Mouse (Mus musculus) heart, embryonic 16.5 days (tissue): ENCODE results near the gene Ank3. TPM values are rescaled to one million over a fixed set of nuclear protein-coding genes. Genes with fewer than 3 reads are reported as not detected.

Source experiments
- ATAC-seq: fragments of 200-750 bp; cut with Nextera tagmentation; replicated peaks from 2 replicates; pipeline ENCODE4 v1.8.0; 2017; ENCODE audit warnings: moderate number of reproducible peaks; ENCODE audit not compliant: insufficient read depth, low FRiP score; ENCODE audit errors: extremely low read depth
- H3K27ac ChIP-seq: fragments of 300-500 bp; sonication (generic); 2 replicates; pipeline ENCODE4 v1.5.1; 2014; ENCODE audit warnings: mild to moderate bottlenecking, low read length, control low read depth, moderate library complexity
- H3K27me3 ChIP-seq: fragments of 300-500 bp; sonication (generic); 2 replicates; pipeline ENCODE4 v1.6.1; 2014; ENCODE audit warnings: low read length, mixed read lengths; ENCODE audit not compliant: control insufficient read depth, insufficient read depth
- H3K36me3 ChIP-seq: fragments of 300-500 bp; sonication (generic); 2 replicates; pipeline ENCODE4 v1.6.1; 2014; ENCODE audit not compliant: control insufficient read depth, insufficient read depth
- H3K4me1 ChIP-seq: fragments of 300-500 bp; sonication (generic); 2 replicates; pipeline ENCODE4 v1.6.1; 2014; ENCODE audit warnings: low read length, mixed read lengths; ENCODE audit not compliant: control insufficient read depth, insufficient read depth
- H3K4me2 ChIP-seq: fragments of 300-500 bp; sonication (generic); 2 replicates; pipeline ENCODE4 v1.6.1; 2014; ENCODE audit warnings: low read depth, mild to moderate bottlenecking, control low read depth, low read length
- H3K4me3 ChIP-seq: fragments of 300-500 bp; sonication (generic); 2 replicates; pipeline ENCODE4 v1.5.1; 2014; ENCODE audit warnings: mild to moderate bottlenecking, control low read depth, low read length
- H3K9ac ChIP-seq: fragments of 300-500 bp; sonication (generic); 2 replicates; pipeline ENCODE4 v1.6.1; 2014; ENCODE audit warnings: low read length, control low read depth
- H3K9me3 ChIP-seq: fragments of 300-500 bp; sonication (generic); replicated peaks from 2 replicates; pipeline ENCODE4 v1.6.1; 2016; ENCODE audit warnings: low read length; ENCODE audit not compliant: control insufficient read depth
- WGBS: fragments of 180-500 bp; shearing (Covaris S2); extraction: QIAGEN DNeasy Blood & Tissue Kit; methylation state at CpG from one replicate; pipeline ENCODE4 v1.1.7; 2014; 5-methylcytosine and 5-hydroxymethylcytosine counted together
- polyA plus RNA-seq: library from polyadenylated mRNA; unstranded; fragments of >200 nt; fragmentation: Nextera tagmentation; extraction: Ambion mirVana; gene quantifications from 2 replicates; pipeline ENCODE4 v1.2.1, GENCODE M21; 2015

The Ank3 gene
- polyA plus RNA-seq, 1 experiment from 2014 or later = 33.2 TPM

DNA sequence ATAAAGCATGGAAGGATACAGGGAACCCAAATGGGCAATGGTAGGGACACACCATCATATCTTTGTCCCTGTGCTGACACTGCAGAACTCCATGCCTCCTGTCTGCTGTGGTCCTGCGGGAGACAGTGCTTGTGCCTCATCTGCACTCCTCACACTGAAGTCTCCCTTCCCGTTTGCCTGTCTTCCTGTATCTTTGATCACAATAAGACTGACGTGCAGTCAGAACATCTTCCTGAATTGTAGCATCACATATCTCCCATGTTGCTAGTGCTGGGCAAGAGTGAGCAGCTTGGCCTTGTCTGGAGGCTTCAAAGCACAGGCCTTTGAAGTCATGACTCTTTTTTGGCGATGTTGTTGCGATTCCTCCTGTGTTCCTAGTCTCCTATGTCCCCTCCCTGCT, 346.3 kb downstream of the Ank3 start:
- ATAC-seq = no peak
- Histone ChIP-seq H3K4me1 (peaks cover 8% of the 10 kb centered on the region), H3K36me3 (no peaks in the 10 kb centered on the region), H3K9me3 (no peaks in the 10 kb centered on the region), H3K27me3 (no peaks in the 10 kb centered on the region), H3K4me2 (no peak overlapping the region), H3K4me3 (no peak overlapping the region), H3K9ac (no peak overlapping the region), H3K27ac (no peak overlapping the region)
- 73% methylated on average over 5 of the region's 5 CpGs for WGBS

DNA sequence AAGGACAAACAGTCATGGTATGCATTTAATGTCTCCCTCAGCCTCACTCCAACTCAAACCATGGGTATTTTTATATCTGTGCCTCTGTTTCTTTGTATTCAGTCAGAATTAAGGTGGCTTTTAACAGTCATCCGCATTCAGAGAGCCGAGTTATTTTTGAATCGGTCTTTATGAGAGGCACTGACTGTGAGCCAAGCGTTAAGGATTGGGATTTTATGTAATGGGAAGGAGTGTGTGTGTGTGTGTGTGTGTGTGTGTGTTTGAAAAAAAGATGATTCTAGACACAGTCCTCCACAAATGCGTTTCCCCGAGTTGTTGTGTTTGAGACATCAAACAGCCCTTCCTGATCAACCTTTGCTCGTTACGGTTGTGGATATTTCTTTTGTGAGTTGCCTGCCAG, 347.7 kb downstream of the Ank3 start:
- Histone ChIP-seq H3K4me2 (no peak overlapping the region), H3K36me3 (no peaks in the 10 kb centered on the region), H3K9me3 (no peaks in the 10 kb centered on the region), H3K27ac (no peak overlapping the region; the same call in 1 of the 2 replicates), H3K27me3 (no peaks in the 10 kb centered on the region), H3K4me3 (no peak overlapping the region), H3K4me1 (peaks cover 8% of the 10 kb centered on the region), H3K9ac (peak overlapping the region; percentile 15; the same call in 1 of the 2 replicates)
- WGBS = 59% methylated on average over 8 of the region's 8 CpGs
- no peak for ATAC-seq

- no peak overlapping the region for H3K4me2 ChIP-seq
- ATAC-seq = no peak
- no peaks in the 10 kb centered on the region for H3K36me3 ChIP-seq
- no peaks in the 10 kb centered on the region for H3K27me3 ChIP-seq
- H3K27ac ChIP-seq = no peak overlapping the region
- no peaks in the 10 kb centered on the region for H3K9me3 ChIP-seq
- H3K4me1 ChIP-seq = peaks cover 8% of the 10 kb centered on the region
- H3K4me3 ChIP-seq = no peak overlapping the region
- WGBS = 51% methylated on average over 5 of the region's 5 CpGs
- H3K9ac ChIP-seq = no peak overlapping the region
Observed at GRCm38 (mm10) chr10:69746730-69747129, 348.2 kb downstream of the Ank3 start.

GRCm38 (mm10) chr10:69751416-69751815, 352.8 kb downstream of the Ank3 start:
- H3K9me3 ChIP-seq = no peaks in the 10 kb centered on the region
- H3K27ac ChIP-seq = no peak overlapping the region
- no peak overlapping the region for H3K4me3 ChIP-seq
- H3K4me2 ChIP-seq = no peak overlapping the region
- WGBS = 48% methylated on average over 7 of the region's 7 CpGs
- no peak for ATAC-seq
- H3K4me1 ChIP-seq = peaks cover 4% of the 10 kb centered on the region
- no peak overlapping the region for H3K9ac ChIP-seq
- H3K27me3 ChIP-seq = no peaks in the 10 kb centered on the region
- no peaks in the 10 kb centered on the region for H3K36me3 ChIP-seq

DNA sequence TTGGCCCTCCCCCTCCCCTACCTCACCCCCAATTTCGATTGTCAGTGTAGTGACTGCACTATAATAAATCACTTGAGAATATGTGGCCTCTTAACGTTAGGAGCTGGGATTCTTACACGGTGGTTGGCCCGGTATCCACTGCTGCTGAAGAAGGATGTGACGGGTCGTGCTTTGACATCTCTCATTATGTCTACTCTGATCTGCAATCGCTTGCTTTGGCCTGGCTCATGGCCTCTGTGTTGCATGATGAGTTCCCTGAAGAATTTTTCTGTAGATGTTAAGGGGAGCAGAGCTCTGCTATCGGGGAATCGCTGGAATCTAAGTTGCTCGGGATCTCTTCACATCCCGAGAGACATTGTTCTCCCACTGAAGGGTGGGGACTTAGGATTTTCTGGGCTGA, 354.9 kb downstream of the Ank3 start:
- no peak for ATAC-seq
- H3K9me3 ChIP-seq = no peaks in the 10 kb centered on the region

DNA sequence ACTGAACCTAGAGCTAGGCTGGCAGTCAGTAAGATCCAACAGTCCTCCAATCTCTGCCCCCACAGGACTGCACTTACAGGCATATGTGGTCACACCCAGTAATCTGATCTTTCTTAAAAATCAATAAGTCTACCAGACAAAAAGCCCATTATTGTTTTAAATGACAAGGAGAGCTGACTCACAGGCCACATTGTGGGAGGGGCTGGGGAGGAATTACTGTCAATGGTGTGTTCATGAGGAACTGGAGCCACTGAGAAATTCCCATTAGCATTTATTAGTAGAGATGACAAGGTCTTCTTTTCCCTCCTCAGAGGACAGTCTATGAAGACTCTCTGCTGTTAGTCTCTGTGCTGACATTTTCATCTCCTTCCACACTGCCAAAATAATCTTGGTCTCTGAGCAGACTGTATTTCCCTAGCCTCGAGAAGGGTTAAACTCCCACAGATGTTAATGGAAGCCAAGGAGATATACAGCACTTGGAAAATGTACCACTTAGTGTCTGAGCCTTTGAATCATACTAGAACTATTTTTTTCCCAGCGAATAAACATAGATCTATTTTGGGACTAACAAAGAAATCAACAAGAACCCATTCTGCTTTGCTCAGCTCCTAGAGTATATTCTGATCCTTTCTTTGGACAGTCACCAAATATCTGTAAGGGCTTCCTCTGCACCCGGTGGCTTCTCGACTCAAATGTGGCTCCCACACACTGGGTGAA, 358.5 kb downstream of the Ank3 start:
- H3K27ac ChIP-seq = no peak overlapping the region
- 23% methylated on average over 4 of the region's 4 CpGs for WGBS
- H3K9ac ChIP-seq = no peak overlapping the region
- no peaks in the 10 kb centered on the region for H3K9me3 ChIP-seq
- H3K4me2 ChIP-seq = no peak overlapping the region
- ATAC-seq = no peak
- H3K4me3 ChIP-seq = no peak overlapping the region
- H3K4me1 ChIP-seq = peaks cover 7% of the 10 kb centered on the region
- no peaks in the 10 kb centered on the region for H3K27me3 ChIP-seq
- no peaks in the 10 kb centered on the region for H3K36me3 ChIP-seq

More for the DNA sequence above, 354.9 kb downstream of the Ank3 start:
- Histone ChIP-seq H3K4me2 (peak overlapping the region; percentile 29), H3K27me3 (no peaks in the 10 kb centered on the region), H3K27ac (no peak overlapping the region), H3K4me3 (0 out of 2 replicates have a peak overlapping the region, but pooled peaks have one; percentile 14), H3K36me3 (no peaks in the 10 kb centered on the region), H3K9ac (no peak overlapping the region), H3K4me1 (peaks cover 7% of the 10 kb centered on the region)
- 60% methylated on average over 11 of the region's 11 CpGs for WGBS

- WGBS = 60% methylated on average over 7 of the region's 7 CpGs
- ATAC-seq = no peak
- H3K27ac ChIP-seq = no peak overlapping the region
- H3K27me3 ChIP-seq = no peaks in the 10 kb centered on the region
- H3K4me1 ChIP-seq = no peaks in the 10 kb centered on the region
- H3K36me3 ChIP-seq = no peaks in the 10 kb centered on the region
- H3K9ac ChIP-seq = no peak overlapping the region
- H3K4me2 ChIP-seq = no peak overlapping the region
- H3K9me3 ChIP-seq = no peaks in the 10 kb centered on the region
- H3K4me3 ChIP-seq = no peak overlapping the region
Observed at GRCm38 (mm10) chr10:69762977-69763376, 364.4 kb downstream of the Ank3 start.

DNA sequence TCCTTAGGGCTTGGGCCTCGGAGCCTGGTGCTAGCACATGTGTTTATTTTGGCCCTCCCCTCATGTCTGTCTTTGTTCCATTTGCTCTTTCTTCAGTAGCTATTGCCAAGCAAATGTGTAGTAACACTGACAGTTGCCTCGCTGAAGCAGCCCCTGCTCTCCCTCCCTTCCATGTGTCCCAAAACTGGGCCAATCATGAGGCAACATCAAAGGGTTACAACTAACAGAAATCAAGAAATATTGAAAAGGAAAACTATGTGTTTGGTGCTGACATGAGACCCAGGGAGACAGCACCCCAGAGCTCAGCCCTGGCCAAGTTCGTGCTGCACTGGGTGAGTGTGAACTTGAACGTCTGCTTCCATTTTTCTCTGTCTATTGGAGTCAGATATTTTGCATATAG, 365.8 kb downstream of the Ank3 start:
- H3K9ac ChIP-seq = no peak overlapping the region
- no peaks in the 10 kb centered on the region for H3K9me3 ChIP-seq
- WGBS = 47% methylated on average over 4 of the region's 4 CpGs
- no peak overlapping the region for H3K27ac ChIP-seq
- no peaks in the 10 kb centered on the region for H3K4me1 ChIP-seq
- H3K27me3 ChIP-seq = no peaks in the 10 kb centered on the region
- no peak for ATAC-seq
- no peaks in the 10 kb centered on the region for H3K36me3 ChIP-seq
- no peak overlapping the region for H3K4me2 ChIP-seq
- no peak overlapping the region for H3K4me3 ChIP-seq

- no peak for ATAC-seq
- Histone ChIP-seq H3K27ac (no peak overlapping the region), H3K4me2 (no peak overlapping the region), H3K36me3 (no peaks in the 10 kb centered on the region), H3K4me1 (0 out of 2 replicates have a peak, but pooled peaks cover 3% of the 10 kb centered on the region), H3K9me3 (no peaks in the 10 kb centered on the region), H3K27me3 (no peaks in the 10 kb centered on the region), H3K9ac (no peak overlapping the region), H3K4me3 (no peak overlapping the region)
- 68% methylated on average over 12 of the region's 12 CpGs for WGBS
Observed at GRCm38 (mm10) chr10:69777065-69777645, 378.6 kb downstream of the Ank3 start.
